Mouse (Mus musculus): ENCODE results near the gene Ppp1ca. TPM values are rescaled to one million over a fixed set of nuclear protein-coding genes. Genes with fewer than 3 reads are reported as not detected.

Gene Ppp1ca
- polyA plus RNA-seq, 1 experiment from 2014 or later, result 560 TPM

GRCm38 (mm10) chr19:4172925-4173324 is 18.9 kb upstream of the Ppp1ca start:
- Histone ChIP-seq H3K9ac (replicated peaks) (no peak overlapping the region), H3K27ac (replicated peaks) (no peak overlapping the region), H3K4me1 (peaks cover 20% of the 10 kb centered on the region), H3K4me2 (replicated peaks) (no peak overlapping the region), H3K36me3 (no peaks in the 10 kb centered on the region), H3K4me3 (no peak overlapping the region), H3K9me3 (no peaks in the 10 kb centered on the region), H3K27me3 (no peaks in the 10 kb centered on the region)
- no peak for ATAC-seq (replicated peaks)
- WGBS, result 57% methylated on average over 11 of the region's 11 CpGs

- Histone ChIP-seq H3K9me3 (no peaks in the 10 kb centered on the region), H3K4me3 (no peak within 1 kb of the TSS), H3K4me2 (replicated peaks) (peak within 1 kb of the TSS; percentile 23; the same call in 1 of the 2 replicates), H3K27me3 (no peaks in the 10 kb centered on the region), H3K27ac (replicated peaks) (no peak within 1 kb of the TSS), H3K9ac (replicated peaks) (0 out of 2 replicates have a peak within 1 kb of the TSS, but pooled peaks have one; percentile 1), H3K36me3 (no peaks in the 10 kb centered on the region), H3K4me1 (peaks cover 8% of the 10 kb centered on the region)
- ATAC-seq (replicated peaks), result no peak; the same call in 1 of the 2 replicates
- WGBS, result 5% methylated on average over 11 of the region's 11 CpGs
These were observed 16.4 kb upstream of the Ppp1ca start, which contains the start of gene Carns1 for GRCm38 (mm10) chr19:4175368-4175947. Gene Carns1 (minus strand): TSS chr19:4175479.

GRCm38 (mm10) chr19:4180411-4180810 is 11.5 kb upstream of the Ppp1ca start:
- peaks cover 11% of the 10 kb centered on the region for H3K4me1 ChIP-seq
- H3K9me3 ChIP-seq, result no peaks in the 10 kb centered on the region
- no peak overlapping the region for H3K4me3 ChIP-seq
- no peak overlapping the region for H3K4me2 ChIP-seq (replicated peaks)
- H3K27me3 ChIP-seq, result no peaks in the 10 kb centered on the region
- H3K36me3 ChIP-seq, result no peaks in the 10 kb centered on the region
- H3K27ac ChIP-seq (replicated peaks), result no peak overlapping the region
- no peak for ATAC-seq (replicated peaks)
- no peak overlapping the region for H3K9ac ChIP-seq (replicated peaks)
- WGBS, result 87% methylated on average over 7 of the region's 7 CpGs

GRCm38 (mm10) chr19:4181892-4182291 is 10.0 kb upstream of the Ppp1ca start:
- no peak overlapping the region for H3K4me2 ChIP-seq (replicated peaks)
- H3K27ac ChIP-seq (replicated peaks), result no peak overlapping the region
- no peaks in the 10 kb centered on the region for H3K36me3 ChIP-seq
- no peak overlapping the region for H3K4me3 ChIP-seq
- WGBS, result 49% methylated on average over 3 of the region's 3 CpGs
- peak; percentile 57; the same call in 1 of the 2 replicates for ATAC-seq (replicated peaks)
- H3K9me3 ChIP-seq, result no peaks in the 10 kb centered on the region
- peaks cover 8% of the 10 kb centered on the region for H3K4me1 ChIP-seq
- no peaks in the 10 kb centered on the region for H3K27me3 ChIP-seq
- no peak overlapping the region for H3K9ac ChIP-seq (replicated peaks)

DNA sequence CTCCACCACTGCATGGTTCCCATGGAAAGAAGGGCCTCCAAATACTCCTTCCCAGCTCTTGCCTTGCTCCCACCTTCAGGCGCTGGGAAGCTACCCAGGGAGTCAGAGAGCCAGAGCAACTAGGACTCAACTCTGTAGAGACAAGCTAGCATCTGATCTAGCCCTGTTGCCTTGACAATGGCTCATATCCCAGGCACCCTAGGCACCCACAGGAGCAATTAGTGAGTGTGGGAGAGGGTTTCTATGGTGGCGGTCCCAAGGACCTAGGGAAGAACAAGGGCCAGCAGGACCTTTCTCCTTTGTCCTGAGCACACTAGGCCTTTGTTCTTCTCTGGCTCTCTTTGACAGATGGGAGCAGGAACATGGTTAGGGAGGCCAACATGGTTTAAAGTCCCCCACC is 8.2 kb upstream of the Ppp1ca start:
- no peak overlapping the region for H3K4me3 ChIP-seq
- no peaks in the 10 kb centered on the region for H3K9me3 ChIP-seq
- no peak overlapping the region for H3K27ac ChIP-seq (replicated peaks)
- WGBS, result 68% methylated on average over 2 of the region's 2 CpGs
- H3K4me2 ChIP-seq (replicated peaks), result no peak overlapping the region
- H3K36me3 ChIP-seq, result no peaks in the 10 kb centered on the region
- no peaks in the 10 kb centered on the region for H3K27me3 ChIP-seq
- H3K4me1 ChIP-seq, result peaks cover 8% of the 10 kb centered on the region
- ATAC-seq (replicated peaks), result no peak
- no peak overlapping the region for H3K9ac ChIP-seq (replicated peaks)

DNA sequence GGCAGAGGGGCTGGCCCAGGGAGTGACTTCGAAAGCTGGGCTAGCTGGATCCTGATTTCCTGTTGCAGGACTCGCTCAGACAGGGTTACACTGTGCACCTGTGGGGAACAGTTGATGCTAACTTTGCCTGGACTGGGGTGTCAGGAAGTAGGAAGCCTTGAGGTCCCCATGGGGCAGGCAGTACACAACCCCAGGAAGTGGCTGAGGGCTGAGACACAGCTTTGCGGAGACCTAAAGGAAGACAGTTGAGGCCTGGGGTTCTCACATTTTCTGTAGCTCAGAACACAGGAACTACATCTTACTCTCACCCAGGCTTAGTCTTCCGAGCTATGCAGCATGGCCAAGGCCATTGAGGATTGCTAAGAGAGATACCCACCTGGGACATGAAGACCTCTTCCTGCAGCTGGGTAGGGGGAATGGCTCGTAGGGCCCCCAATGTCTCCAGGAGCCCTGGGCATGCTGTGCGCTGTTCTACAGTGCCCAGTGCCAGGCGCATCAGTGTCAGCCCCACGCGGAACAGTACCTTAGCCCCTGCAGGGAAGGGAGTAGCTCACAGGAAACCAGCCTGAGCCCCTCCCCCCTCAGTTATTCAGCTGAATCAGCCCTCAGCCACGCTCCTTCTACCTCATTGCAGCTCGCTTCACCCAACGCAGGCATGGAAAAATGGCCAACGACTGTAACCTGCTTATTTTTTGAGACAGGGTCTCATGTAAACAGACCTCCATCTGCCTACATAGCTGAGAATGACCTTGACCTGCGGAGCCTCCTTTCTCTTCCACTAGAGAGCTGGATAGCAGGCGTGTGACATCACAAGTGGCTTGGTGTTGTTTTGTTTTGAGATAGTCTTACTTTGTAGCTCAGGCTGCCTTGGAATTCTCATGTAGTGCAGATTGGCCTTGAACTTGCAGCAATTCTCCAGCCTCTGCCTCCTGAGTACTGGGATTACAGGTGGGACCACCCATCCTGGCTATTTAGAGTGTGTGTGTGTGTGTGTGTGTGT is 6.6 kb upstream of the Ppp1ca start:
- H3K27me3 ChIP-seq, result no peaks in the 10 kb centered on the region
- no peak overlapping the region for H3K9ac ChIP-seq (replicated peaks)
- no peaks in the 10 kb centered on the region for H3K36me3 ChIP-seq
- no peaks in the 10 kb centered on the region for H3K9me3 ChIP-seq
- peaks cover 8% of the 10 kb centered on the region for H3K4me1 ChIP-seq
- whole genome bisulfite sequencing, result 66% methylated on average over 15 of the region's 15 CpGs
- ATAC-seq (replicated peaks), result no peak
- no peak overlapping the region for H3K4me2 ChIP-seq (replicated peaks)
- H3K27ac ChIP-seq (replicated peaks), result no peak overlapping the region
- no peak overlapping the region for H3K4me3 ChIP-seq

DNA sequence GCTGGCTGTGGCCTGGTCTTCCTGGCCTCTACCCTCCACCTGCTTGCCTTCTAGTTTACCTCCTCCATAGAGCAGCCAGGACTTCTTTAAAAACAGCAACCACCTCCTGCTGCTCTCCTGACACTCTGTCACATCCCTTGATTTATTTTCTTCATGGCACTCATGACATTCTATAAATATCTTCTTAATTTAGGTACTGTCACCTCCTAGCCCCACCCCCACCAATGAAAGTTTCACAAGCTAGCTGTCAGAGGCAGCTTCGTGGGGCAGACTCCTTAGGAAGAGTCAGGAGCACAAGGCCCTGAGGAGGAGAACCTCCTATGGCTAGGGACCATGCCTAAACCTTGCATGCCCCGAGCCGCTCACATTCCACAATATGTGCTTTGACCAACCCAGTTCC is 4.6 kb upstream of the Ppp1ca start:
- Histone ChIP-seq H3K9ac (replicated peaks) (no peak overlapping the region), H3K27me3 (no peaks in the 10 kb centered on the region), H3K4me1 (0 out of 2 replicates have a peak, but pooled peaks cover 3% of the 10 kb centered on the region), H3K36me3 (no peaks in the 10 kb centered on the region), H3K27ac (replicated peaks) (no peak overlapping the region), H3K4me3 (no peak overlapping the region), H3K9me3 (no peaks in the 10 kb centered on the region), H3K4me2 (replicated peaks) (no peak overlapping the region)
- no peak for ATAC-seq (replicated peaks)
- WGBS, result 71% methylated on average over 3 of the region's 3 CpGs

- Histone ChIP-seq H3K9me3 (no peaks in the 10 kb centered on the region), H3K27ac (replicated peaks) (no peak overlapping the region), H3K27me3 (no peaks in the 10 kb centered on the region), H3K9ac (replicated peaks) (no peak overlapping the region), H3K36me3 (peaks cover 10% of the 10 kb centered on the region), H3K4me2 (replicated peaks) (no peak overlapping the region), H3K4me3 (no peak overlapping the region), H3K4me1 (peaks cover 20% of the 10 kb centered on the region)
- WGBS, result 92% methylated on average over 12 of the region's 12 CpGs
- no peak for ATAC-seq (replicated peaks)
These were observed 2.7 kb upstream of the Ppp1ca start for GRCm38 (mm10) chr19:4189051-4189620.

- Histone ChIP-seq H3K4me2 (replicated peaks) (peak within 1 kb of the TSS; percentile 87), H3K9ac (replicated peaks) (peak within 1 kb of the TSS; percentile 98), H3K36me3 (peaks cover 27% of the 10 kb centered on the region), H3K4me1 (peaks cover 35% of the 10 kb centered on the region), H3K27ac (replicated peaks) (peak within 1 kb of the TSS; percentile 88), H3K9me3 (no peaks in the 10 kb centered on the region), H3K27me3 (no peaks in the 10 kb centered on the region), H3K4me3 (peak within 1 kb of the TSS; percentile 95)
- WGBS, result 74% methylated on average over 4 of the region's 4 CpGs
- no peak for ATAC-seq (replicated peaks)
These were observed 982 bp upstream of the Ppp1ca start, which contains the start of gene Tbc1d10c for GRCm38 (mm10) chr19:4190831-4191334. Gene Tbc1d10c (minus strand): TSS chr19:4191284.

- Histone ChIP-seq H3K4me1 (peaks cover 38% of the 10 kb centered on the region), H3K4me2 (replicated peaks) (peak overlapping the region; percentile 87), H3K9ac (replicated peaks) (peak overlapping the region; percentile 98), H3K4me3 (peak overlapping the region; percentile 95), H3K27me3 (no peaks in the 10 kb centered on the region), H3K27ac (replicated peaks) (peak overlapping the region; percentile 88), H3K36me3 (peaks cover 41% of the 10 kb centered on the region), H3K9me3 (no peaks in the 10 kb centered on the region)
- peak; percentile 12 for ATAC-seq (replicated peaks)
- WGBS, result under 1% methylated on average over 51 of the region's 52 CpGs
These were observed 553 bp downstream of the Ppp1ca start for GRCm38 (mm10) chr19:4192251-4192985.

DNA sequence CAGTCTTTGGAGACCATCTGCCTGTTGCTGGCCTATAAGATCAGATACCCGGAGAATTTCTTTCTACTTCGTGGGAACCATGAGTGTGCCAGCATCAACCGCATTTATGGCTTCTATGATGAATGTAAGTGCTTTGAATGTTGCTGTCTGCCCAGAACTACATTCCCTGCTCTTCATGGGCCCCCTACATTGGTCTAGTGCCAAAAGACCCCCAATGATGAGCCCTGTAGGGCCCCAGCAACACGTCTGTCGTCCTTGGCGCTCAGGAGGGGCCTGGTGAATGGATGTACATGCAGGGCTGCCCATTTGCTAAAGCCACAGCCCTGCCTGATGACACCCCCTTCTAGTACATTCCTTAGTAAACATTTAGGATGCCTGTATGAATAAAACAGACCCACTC is 1.3 kb downstream of the Ppp1ca start:
- ATAC-seq (replicated peaks), result no peak
- peaks cover 38% of the 10 kb centered on the region for H3K4me1 ChIP-seq
- peaks cover 41% of the 10 kb centered on the region for H3K36me3 ChIP-seq
- H3K27me3 ChIP-seq, result no peaks in the 10 kb centered on the region
- no peak overlapping the region for H3K27ac ChIP-seq (replicated peaks)
- H3K4me2 ChIP-seq (replicated peaks), result peak overlapping the region; percentile 87
- WGBS, result 57% methylated on average over 6 of the region's 6 CpGs
- H3K9me3 ChIP-seq, result no peaks in the 10 kb centered on the region
- peak overlapping the region; percentile 95 for H3K4me3 ChIP-seq
- peak overlapping the region; percentile 98 for H3K9ac ChIP-seq (replicated peaks)
